Mouse (Mus musculus) gastrocnemius, adult 18-20 months (tissue): Measurements from ENCODE around the gene Lclat1. TPM values are rescaled to one million over a fixed set of nuclear protein-coding genes. Genes with fewer than 3 reads are reported as not detected.
A peak's percentile ranks its signal among the peaks of the same experiment; 100 is the strongest.
"Not testable (repeated sequence)": the region's sequence is repeated elsewhere in the genome, so short reads cannot be mapped to it uniquely, and the experiment has no call there.

Experiments
- DNase-seq: peaks from one replicate; pipeline ENCODE4 v3.0.0; 2021; ENCODE audit warnings: low spot score
- total RNA-seq, 2 experiments: library from RNA; stranded (reverse); gene quantifications; 2 replicates each; pipeline ENCODE4 v1.2.3; 2021

Lclat1 gene
- total RNA-seq, 2 experiments from 2014 or later = 16.6 to 21.4 TPM

DNA sequence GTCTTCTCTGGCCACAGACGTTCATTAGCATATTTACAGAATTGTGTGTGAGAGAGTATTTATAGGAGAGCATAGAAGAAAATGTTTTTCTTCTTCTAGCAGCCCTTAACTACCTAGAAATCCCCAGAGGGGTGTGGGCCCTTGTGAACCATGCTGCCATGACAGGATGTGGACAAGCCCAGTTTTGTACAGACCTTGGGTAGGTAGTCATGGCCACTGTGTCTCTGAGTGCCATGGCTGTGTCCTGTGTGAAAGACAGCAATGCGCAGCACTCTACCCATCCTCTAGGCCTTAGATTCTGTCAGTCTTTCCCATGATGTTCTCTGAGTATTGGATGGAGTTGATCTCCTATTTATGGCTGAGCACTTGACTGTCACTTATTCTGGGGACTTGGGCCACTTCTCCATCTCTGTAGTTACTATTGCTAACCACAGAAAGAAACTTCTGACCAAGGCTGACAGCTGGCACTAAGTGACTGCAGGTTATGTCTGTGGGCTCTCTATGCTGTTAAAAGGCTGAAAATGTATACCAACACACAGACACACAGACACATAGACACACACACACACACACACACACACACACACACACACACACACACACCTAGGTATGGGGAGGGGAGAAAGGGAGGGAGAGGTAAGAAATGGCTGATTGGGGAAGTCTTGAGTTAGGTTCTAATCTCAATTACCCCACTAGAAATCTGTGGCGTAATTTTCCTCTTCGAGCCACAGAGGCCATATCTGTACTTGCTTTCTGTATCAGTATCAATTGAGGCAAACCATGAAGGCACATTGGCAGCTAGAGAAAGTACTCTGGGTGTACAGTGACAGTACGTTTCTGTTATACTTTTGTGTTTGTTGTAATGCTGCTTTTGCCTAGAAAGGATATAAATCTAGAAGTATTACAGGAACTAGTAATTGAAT, 29.0 kb downstream of the Lclat1 start:
- no peak for DNase-seq

DNA sequence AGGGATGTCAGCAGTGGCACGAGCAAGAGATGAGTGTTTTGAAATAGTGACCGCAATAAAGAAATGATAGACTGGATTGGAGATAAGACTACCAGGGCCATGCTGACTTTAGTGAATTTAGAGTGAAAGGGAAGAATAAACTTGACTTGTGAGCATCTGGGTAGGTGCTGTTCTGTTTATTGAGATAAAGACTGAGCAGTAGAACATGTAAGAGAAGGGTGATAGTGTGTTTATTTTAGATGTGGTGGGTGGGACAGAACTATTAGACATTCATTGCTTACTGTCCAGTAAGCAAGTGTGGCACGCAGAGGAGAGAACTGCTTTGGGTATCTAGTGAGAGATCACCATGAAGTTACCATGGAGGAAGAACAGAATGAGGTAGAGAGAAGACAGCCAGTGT, 30.4 kb downstream of the Lclat1 start:
- no peak for DNase-seq

DNA sequence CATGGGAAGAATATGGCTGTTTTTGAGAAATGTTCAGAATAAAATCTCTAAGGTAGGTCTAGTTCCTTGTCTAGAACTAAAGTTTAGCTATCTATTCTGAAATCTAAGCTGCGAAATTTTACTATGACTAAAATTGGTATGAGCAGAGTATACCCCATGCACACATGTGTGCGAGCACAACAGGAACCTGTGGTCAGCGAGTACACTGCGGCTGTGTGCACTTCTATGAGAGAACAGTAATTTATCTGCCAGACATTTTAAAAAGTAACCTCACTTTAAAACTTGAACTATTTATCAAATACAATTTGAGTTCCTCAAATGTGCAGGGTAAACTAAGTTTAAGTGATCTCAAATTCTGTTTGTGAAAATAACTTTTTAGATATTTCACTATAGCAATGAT, 34.2 kb downstream of the Lclat1 start:
- DNase-seq = no peak

DNA sequence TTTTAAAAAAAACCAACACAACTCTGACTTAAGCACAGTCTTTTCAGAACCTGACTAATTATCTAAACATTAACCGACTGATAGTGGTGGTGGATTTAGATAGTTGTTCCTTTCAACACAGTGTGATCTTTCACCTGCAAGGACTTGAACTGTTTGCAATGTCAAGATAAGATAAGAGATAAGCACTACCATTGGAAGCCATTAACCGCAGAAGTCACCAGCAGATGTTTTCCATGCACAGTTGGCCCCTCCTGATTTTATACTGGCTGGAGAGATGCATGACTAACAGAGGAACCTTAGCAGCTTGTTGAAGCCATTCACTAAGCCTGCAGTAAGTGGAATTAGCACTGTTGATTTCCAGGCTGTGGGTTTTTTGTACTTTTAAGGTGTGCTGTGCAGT, 34.7 kb downstream of the Lclat1 start:
- DNase-seq = no peak

DNA sequence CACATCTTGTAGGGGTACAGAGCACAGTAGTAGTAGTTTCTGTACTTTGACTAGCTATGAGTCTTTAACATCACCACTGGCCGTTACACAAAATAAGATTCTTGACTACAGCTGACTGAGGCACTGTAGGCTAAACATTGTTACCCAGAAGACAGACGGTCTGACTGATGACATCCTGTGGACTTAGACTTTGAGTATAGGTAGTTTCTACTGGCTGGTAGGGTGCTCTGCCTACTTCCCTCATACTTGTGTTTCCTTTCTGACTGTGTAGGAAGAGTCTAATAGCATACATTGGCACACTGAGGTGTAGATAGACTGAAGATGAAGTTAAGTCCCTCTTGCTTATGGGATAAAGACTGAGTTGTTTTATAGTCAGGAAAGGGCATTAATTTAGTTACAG, 37.6 kb downstream of the Lclat1 start:
- no peak for DNase-seq

DNA sequence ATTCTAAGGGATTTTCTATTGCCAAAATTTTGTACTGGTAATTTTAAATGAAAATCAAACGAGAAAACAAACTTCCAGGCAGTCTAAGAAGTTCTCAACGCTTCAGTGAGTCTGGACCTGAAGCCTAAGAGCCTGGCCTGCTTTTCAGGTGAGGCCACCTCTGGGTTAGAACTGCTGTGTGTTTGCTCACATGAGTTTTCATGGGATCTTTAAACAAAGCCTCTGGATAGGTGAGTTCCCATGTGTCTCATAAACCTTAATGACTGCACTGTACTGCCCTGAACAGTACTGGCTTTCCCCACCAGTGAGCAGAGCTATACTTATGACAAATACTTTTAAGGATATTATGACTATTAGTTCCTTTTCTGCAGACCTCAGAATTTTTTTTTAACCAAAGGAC, 40.8 kb downstream of the Lclat1 start:
- DNase-seq = no peak

DNA sequence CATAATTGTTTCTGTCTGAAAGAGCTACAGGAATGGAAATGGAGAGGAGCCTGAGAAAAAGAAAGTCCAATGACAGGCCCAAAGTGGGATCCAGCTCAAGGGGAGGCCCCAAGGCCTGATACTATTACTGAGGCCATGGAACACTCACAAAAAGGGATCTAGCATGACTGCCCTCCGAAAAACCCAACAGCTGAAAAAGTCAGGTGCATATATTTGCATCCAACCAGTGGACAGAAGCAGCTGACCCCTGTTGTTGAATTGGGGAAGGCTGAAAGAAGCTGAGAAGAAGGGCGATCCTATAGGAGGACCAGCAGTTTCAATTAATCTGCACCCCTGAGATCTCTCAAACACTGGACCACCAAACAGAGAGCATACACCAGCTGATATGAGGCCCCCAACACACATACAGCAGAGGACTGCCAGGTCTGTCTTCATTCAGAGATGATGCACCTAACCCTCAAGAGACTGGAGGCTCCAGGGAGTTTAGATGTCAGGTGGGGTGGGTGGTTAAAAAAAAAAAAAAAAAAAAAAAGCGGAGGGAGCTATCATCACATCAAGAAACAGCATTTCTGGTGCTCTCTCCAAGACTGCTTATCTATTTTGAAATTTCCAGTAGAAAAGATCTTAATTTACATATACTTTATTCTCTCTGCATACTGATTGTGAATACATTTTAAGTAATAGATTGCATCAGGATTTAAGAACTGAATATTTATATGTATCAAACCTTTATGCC, 45.2 kb downstream of the Lclat1 start:
- DNase-seq = not testable (repeated sequence)

DNA sequence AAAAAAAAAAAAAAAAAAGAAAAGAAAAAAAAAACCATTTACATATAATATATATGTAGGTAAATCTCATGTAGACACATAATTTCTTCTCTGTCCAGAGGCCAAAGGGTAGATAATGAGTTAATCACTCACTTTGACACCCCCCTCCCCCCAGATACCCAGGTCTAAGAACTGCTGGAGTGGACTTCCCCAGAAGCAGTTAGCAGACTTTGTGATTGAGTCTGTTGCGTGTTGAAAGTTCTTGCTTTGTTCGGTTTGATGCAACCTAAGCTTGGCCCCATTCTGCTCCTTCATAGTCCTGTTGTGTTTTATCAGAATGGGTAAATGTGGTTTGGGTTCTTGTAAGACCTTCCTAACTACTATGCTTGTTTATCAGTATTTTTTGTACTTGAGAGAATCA, 45.9 kb downstream of the Lclat1 start:
- no peak for DNase-seq

DNA sequence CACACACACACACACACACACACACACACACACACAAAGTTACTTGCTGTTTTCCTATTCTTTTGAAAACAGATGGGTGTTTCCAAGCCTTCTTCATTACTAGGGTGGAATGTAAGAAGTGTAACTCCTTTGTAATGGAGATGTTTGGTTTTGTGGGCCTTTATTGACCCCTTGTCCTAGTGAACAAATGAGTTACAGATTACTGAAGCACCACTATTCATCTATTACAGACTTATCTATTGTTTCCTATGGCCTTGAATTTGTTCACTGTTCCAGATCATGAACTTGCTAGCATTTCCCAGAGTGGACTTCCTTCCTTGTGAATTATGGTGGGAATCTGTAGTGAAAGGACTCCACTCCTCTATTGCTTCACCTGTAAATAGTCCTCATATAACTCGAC, 48.8 kb downstream of the Lclat1 start:
- no peak for DNase-seq

DNA sequence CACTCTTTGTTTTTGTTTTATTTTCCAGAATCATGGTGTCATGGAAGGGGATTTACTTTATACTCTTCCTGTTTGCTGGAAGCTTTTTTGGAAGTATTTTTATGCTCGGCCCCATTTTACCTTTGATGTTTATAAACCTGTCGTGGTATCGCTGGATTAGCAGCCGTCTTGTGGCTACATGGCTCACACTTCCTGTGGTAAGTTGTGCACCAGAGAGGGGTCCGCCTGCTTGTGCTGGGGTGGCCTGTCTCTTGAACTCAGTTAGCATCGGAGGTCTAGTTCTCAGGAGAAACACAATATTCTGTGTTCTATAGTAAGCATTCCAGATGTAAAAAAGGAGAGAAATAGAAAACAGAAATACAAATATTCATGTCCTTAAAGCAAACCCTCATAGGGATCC, 54.0 kb downstream of the Lclat1 start:
- DNase-seq = no peak

DNA sequence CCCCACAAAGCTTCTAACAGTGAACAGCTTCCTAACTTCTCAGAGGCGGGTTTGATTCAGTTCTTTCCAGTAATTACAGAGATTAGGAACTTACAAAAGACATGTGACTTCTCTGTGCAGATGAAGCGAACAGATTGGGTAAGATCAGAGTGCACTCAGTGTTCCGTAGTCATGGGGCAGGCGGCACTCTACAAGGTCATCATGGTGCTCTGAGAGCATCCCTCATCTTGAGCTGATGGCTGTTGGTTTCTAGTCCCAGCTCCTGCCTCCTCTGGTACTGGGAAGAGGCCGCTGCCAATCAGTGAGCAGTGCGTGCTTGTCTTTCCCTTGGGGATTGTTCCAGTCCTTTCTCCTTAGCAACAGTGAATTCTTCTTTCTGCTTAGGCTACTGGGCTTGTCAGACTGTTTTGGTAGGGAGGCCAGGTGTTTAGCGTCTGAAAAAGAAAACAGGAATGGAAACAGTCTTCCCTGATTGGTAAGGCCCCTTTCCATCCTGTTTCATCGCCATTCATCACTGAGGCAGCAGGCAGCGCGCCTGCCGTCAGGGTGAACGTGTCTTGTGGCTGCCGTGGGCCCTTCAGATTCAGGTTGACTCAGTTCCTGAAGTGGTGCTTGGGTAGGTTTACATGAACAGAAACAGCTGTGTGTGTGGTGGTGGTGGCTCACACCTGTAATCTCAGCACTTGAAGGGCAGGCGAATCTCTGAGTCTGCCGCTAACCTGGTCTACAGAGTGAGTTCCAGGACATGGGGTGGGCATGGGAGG, 54.8 kb downstream of the Lclat1 start:
- DNase-seq = no peak

DNA sequence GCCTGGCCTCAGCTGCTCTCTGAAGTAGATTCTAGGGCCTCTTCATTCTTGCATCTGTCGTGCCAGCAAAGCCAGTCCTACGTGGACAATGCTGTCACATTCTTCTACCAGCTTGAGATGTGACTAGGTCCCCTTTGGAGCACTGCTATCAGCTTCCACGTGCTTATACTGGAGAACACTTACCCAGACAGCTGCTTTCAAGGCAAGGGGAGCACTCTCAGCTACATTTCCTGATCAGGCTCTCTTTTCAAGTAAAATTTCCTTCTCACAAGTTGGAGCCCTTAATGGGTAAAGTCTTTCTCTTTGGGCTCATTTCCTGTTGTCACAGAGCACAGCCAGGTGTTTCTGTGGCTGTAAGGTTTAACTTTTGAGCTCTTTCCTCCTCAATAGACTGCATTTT, 55.8 kb downstream of the Lclat1 start:
- DNase-seq = no peak

DNA sequence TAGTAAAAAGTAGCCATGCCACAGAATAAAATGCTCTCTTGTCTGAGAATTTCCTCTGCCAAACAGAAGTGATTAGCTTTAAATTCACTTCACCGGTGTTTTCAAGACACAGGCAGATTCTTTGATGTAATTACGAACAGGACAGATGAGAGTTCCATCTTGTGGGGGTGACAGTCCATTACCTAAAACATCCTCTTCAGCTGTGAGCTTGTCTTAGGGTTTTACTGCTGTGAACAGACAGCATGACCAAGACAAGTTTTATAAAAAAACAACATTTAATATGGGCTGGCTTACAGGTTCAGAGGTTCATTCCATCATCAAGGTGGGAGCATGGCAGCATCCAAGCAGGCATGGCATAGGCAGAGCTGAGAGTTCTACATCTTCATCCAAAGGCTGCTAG, 56.3 kb downstream of the Lclat1 start:
- no peak for DNase-seq

DNA sequence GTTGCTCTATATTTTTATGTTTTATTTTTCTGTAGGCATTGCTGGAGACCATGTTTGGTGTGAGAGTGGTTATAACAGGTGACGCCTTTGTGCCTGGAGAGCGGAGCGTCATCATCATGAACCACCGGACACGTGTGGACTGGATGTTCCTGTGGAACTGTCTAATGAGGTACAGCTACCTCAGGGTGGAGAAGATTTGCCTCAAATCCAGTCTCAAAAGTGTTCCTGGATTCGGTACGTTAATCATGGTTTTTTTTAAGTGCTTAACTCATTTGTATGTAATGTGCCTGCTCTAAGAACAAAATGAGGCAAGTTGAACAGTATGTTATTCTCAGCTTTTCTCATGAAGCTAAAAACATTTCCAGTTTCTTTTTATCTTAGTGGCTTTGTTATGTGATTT, 61.7 kb downstream of the Lclat1 start:
- no peak for DNase-seq

DNA sequence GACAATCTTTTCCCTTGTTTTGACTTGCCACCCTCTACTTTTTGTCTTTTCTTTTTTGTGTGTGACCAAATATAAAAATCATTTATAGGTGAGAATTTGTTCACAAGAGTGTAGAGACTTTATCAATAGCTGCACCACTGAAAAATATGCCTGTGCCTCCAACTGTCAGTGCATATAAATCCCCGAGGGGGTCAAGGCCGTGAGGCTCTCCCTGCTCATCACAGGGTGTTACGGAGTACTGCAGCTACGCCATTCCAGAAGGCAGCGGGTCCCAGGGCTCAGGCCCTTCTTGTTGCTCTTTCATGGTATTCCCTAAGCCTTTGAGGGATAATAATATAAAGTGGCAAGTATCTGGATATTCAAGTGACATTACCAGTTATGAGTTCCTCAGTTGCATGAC, 62.4 kb downstream of the Lclat1 start:
- no peak for DNase-seq

DNA sequence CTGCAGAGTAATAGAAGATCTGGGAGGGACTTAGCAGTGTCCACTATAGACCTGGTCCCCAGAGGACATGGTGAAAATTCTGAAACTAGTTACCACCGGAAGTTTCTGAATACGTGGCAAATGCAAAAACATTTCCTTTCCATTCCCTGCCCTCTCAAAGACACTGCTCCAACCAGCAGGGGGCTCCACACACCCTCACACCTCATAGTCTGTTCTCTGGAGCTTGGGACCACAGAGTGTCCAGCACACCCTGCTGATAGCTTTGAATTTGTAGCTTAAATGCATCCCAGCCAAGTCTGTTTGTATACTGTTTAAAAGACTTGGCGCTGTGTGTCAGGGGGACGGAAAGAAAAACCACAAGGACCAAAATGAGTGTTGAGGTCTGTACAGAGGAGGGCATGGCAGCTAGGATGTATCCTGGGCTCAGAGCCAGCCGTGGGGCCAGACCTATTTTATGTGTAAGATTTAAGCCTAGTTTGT, 66.3 kb downstream of the Lclat1 start:
- DNase-seq = peak; percentile 58

DNA sequence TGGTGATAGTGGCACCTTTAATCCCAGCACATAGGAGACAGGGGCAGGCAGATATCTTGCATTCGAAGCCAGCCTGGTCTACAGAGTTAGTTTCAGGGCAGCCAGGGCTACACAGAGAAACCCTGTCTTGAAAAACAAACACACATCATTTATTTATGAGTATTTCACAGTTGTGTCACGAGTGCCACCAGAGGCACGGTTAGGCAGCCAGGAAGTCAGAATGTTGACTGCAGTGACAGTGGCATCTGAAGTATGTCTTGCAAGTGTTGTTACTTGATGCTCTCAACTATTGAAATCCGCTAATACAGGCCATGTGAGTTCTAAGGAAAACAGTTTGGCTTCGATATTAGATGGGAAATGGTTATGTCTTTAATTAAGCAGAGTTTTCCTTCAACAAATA, 67.9 kb downstream of the Lclat1 start:
- DNase-seq = no peak

DNA sequence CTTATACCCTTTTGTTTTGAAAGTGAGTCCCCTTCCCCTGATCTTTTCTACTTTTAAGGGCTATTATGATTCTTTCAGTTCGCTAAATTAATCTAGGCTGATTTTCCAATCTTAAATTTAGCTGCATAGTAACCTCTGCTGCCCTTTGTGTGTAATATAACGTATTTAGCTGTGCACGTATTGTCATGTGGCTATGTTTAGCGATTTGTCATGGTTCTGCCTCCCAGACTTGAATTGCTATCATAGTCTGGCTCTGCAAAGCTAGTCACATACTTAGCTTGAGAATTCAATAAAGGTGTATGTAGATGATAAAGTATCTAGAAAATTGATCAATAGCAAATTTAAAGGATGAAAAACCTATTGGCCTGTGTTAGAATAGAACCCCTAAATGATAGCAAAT, 69.3 kb downstream of the Lclat1 start:
- no peak for DNase-seq

DNA sequence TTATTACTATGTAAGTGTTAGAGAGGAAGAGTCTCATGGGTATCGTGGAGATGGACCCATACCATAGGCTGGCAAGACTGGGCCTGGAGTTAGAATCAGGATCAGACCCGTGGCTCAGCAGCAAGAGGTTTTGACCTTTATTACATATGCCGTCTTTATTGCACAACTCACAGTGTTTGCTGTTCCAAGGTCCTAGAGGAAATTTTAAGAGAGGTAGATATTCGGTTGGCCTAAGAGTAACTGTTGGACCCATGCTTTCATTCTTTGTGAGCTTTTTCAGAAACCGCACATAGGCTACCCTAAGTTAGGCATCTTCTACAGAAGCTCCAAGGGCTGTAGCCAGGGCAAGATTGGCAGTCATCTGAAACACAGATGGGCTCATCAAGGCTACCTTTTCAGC, 79.1 kb downstream of the Lclat1 start:
- no peak for DNase-seq

DNA sequence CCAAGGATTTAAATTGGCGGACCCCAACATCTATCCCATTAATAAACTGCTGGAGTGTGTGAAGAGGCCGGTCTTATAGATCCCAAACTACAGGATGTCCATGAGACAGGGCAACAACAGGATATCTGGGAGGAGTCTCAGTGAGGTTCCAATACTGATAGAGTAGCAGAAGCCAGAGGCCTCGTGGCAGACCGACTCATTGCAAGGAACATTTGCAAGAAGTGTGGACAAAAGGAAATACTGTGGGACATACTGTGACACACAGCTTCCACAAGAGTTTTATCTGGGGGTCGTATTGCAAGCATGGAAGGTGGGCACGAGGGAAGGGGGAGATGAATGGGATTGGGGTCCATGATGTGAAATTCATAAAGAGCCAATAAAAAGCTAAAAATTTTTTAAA, 86.4 kb downstream of the Lclat1 start:
- no peak for DNase-seq

DNA sequence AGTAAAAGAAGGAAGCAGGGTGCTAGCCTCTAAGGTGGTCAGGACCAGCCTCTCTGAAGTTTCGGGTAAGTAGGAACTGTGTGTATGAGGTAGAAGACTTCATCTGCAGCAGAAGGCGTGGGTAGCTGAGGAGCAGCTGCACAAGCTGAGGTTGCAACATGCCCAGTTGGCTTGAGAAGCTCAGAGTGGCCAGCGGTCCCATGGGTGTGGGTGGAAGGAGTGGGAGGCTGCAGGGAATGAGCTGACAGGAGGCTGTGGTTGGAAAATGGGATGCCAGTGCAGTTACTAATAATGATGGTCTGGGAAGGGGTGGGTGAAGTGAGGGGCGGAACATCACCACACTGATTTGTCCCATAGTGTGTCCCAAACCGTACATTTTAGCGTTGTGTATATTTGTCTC, 86.8 kb downstream of the Lclat1 start:
- DNase-seq = peak; percentile 72
